Mouse (Mus musculus) hindbrain, postnatal 0 days (tissue): Measurements from ENCODE around the gene Pnp2. TPM values are rescaled to one million over a fixed set of nuclear protein-coding genes. Genes with fewer than 3 reads are reported as not detected.
A peak's percentile ranks its signal among the peaks of the same experiment; 100 is the strongest.
"Not testable (repeated sequence)": the region's sequence is repeated elsewhere in the genome, so short reads cannot be mapped to it uniquely, and the experiment has no call there.

Source experiments
- ATAC-seq: fragments of 200-750 bp; cut with Nextera tagmentation; 2 replicates; pipeline ENCODE4 v1.8.0; 2017; ENCODE audit warnings: mild to moderate bottlenecking, moderate TSS enrichment, moderate library complexity
- DNase-seq: peaks from one replicate; pipeline ENCODE4 v3.0.0-alpha.2; 2015; ENCODE audit warnings: low spot score
- H3K27ac ChIP-seq: fragments of 300-500 bp; sonication (generic); 2 replicates; pipeline ENCODE4 v1.5.1; 2014; ENCODE audit warnings: mild to moderate bottlenecking
- H3K27me3 ChIP-seq: fragments of 300-500 bp; sonication (generic); 2 replicates; pipeline ENCODE4 v1.6.1; 2014; ENCODE audit warnings: low read length, mixed read lengths; ENCODE audit not compliant: insufficient read depth
- H3K36me3 ChIP-seq: fragments of 300-500 bp; sonication (generic); 2 replicates; pipeline ENCODE4 v1.6.1; 2014; ENCODE audit warnings: low read length, mixed read lengths; ENCODE audit not compliant: insufficient read depth
- H3K4me1 ChIP-seq: fragments of 300-500 bp; sonication (generic); 2 replicates; pipeline ENCODE4 v1.6.1; 2014; ENCODE audit warnings: antibody characterized with exemption, low read length, mixed read lengths; ENCODE audit not compliant: insufficient read depth
- H3K4me2 ChIP-seq: fragments of 300-500 bp; sonication (generic); 2 replicates; pipeline ENCODE4 v1.6.1; 2014; ENCODE audit warnings: low read depth, mild to moderate bottlenecking, low read length, moderate library complexity, mixed read lengths
- H3K4me3 ChIP-seq: fragments of 300-500 bp; sonication (generic); 2 replicates; pipeline ENCODE4 v1.5.1; 2014; ENCODE audit warnings: low read length
- H3K9ac ChIP-seq: fragments of 300-500 bp; sonication (generic); replicated peaks from 2 replicates; pipeline ENCODE4 v1.6.1; 2014; ENCODE audit warnings: mild to moderate bottlenecking, low read length, moderate library complexity, mixed read lengths
- H3K9me3 ChIP-seq: fragments of 300-500 bp; sonication (generic); 2 replicates; pipeline ENCODE4 v1.6.1; 2016; ENCODE audit warnings: low read length, mixed read lengths
- CTCF ChIP-seq: IDR thresholded peaks from 2 replicates; pipeline ENCODE4 v1.5.1; 2016; ENCODE audit warnings: antibody characterized with exemption, control low read depth, low read depth
- WGBS: fragments of 180-500 bp; shearing (Covaris S2); extraction: QIAGEN DNeasy Blood & Tissue Kit; methylation state at CpG from one replicate; pipeline ENCODE4 v1.1.7; 2014; 5-methylcytosine and 5-hydroxymethylcytosine counted together
- polyA plus RNA-seq: library from polyadenylated mRNA; unstranded; fragments of >200 nt; fragmentation: Nextera tagmentation; extraction: Ambion mirVana; gene quantifications from 2 replicates; pipeline ENCODE4 v1.2.1, GENCODE M21; 2015
- total RNA-seq: library from RNA; depleted of rRNA; stranded (reverse); fragments of >200 nt; gene quantifications from 2 replicates; pipeline ENCODE4 v1.2.3, GENCODE M21; 2014

Gene Pnp2
- total and polyA plus RNA-seq, 2 experiments from 2014 or later = 1.3 TPM; not detected in 1

DNA sequence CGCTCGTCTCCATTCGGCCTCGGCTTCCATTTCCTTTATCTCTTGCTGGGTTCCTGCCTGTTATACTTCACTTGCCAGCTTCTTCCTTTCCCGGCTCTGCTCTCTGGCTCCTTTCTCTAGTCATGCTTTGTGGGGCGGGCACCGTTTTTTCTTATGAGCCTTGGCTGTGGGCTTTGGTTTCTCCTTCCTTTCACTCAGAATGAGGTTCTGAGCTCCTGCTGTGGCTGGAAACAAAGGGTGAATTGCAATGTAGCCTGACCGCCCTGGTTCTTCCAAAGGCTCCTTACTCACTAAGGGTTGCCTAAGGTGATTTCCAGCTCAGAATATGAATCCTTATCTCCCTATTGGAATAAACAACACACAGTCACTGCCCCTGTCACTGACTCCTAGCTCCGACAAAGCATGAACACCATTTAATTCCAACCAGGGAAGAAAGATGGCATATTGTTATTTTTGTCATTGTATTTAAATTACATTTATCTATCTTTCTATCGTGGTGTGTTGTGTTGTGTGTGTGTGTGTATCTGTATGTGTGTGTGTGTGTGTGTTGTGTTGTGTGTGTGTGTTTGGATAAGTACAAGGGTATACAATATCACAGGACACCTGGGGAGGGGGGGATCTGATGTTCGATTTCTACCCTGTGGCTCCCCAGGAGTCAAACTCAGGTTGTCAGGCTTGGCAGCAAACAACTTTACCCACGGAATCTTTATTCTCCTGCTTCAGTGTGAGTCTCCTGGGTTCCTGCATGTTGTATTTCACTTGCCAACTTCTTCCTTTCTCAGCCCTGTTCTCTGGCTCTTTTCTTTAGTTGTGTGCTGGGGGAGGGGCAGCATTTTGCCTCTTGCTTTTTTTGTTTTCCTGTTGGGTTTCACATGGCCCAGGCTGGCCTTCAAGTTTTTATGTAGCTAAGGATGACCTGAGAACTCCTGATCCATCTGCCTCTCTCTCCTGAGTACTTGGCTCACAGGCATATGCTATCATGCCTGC is 14.1 kb downstream of the Pnp2 start:
- no peaks in the 10 kb centered on the region for H3K9me3 ChIP-seq
- H3K27me3 ChIP-seq = no peaks in the 10 kb centered on the region
- no peak for TF ChIP-seq CTCF
- no peak overlapping the region for H3K9ac ChIP-seq
- H3K4me2 ChIP-seq = peak overlapping the region; percentile 22; the same call in 1 of the 2 replicates
- WGBS = 12% methylated on average over 12 of the region's 12 CpGs
- DNase-seq = peak; percentile 66
- peaks cover 3% of the 10 kb centered on the region; the same call in 1 of the 2 replicates for H3K4me1 ChIP-seq
- H3K36me3 ChIP-seq = no peaks in the 10 kb centered on the region
- H3K4me3 ChIP-seq = no peak overlapping the region
- ATAC-seq = peak; percentile 78; the same call in 1 of the 2 replicates
- peak overlapping the region; percentile 59; the same call in 1 of the 2 replicates for H3K27ac ChIP-seq

- ATAC-seq (no peak), DNase-seq (no peak)
- H3K4me1 ChIP-seq = peaks cover 3% of the 10 kb centered on the region; the same call in 1 of the 2 replicates
- WGBS = 86% methylated on average over 1 of the region's 1 CpGs
- H3K4me2 ChIP-seq = no peak overlapping the region
- no peak overlapping the region for H3K4me3 ChIP-seq
- H3K27me3 ChIP-seq = no peaks in the 10 kb centered on the region
- H3K36me3 ChIP-seq = no peaks in the 10 kb centered on the region
- H3K27ac ChIP-seq = no peak overlapping the region
- TF ChIP-seq CTCF = no peak
- no peak overlapping the region for H3K9ac ChIP-seq
- H3K9me3 ChIP-seq = no peaks in the 10 kb centered on the region
Measured at GRCm38 (mm10) chr14:50970822-50971221, 15.0 kb downstream of the Pnp2 start.

DNA sequence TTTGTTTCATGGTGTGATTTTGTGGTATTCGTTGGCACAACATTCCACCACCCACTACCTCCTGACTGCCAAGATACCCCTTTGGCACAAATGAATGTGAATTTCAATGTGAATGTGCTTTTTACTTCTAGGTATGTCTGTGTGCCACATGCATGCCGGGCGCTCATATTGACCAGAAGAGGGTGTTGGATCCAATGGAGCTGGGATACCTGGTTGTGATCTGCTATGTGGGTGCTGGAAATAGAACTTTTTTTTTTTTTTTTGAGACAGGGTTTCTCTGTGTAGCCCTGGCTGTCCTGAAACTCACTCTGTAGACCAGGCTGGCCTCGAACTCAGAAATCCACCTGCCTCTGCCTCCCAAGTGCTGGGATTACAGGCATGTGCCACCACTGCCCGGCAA is 17.3 kb downstream of the Pnp2 start:
- H3K27ac ChIP-seq, H3K9me3 ChIP-seq, H3K4me3 ChIP-seq, H3K4me2 ChIP-seq, H3K4me1 ChIP-seq, H3K36me3 ChIP-seq, ATAC-seq, H3K9ac ChIP-seq, DNase-seq, H3K27me3 ChIP-seq: not testable (repeated sequence)
- WGBS = 92% methylated on average over 5 of the region's 5 CpGs

DNA sequence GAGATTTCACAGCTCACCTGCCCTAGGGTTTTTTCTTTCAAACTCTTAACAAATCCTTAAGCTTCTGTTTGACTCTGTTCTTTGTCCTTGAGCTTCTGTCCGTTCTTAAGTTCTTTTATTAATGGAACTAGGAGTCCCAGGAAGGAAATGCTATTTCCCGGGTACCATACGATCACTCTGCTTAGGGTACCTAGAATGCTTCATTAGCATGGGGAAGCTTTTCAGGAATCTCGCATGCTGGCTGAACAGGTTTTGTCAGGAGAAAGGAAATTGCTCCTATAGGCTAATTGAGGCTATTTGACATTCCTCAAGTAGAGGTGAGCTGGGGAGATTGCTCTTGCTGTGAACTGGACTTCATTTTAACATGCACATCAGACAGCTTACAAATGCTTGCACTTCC is 17.9 kb downstream of the Pnp2 start:
- Histone ChIP-seq H3K27me3 (no peaks in the 10 kb centered on the region), H3K9ac (no peak overlapping the region), H3K4me3 (no peak overlapping the region), H3K4me1 (peaks cover 3% of the 10 kb centered on the region; the same call in 1 of the 2 replicates), H3K36me3 (no peaks in the 10 kb centered on the region), H3K27ac (no peak overlapping the region), H3K9me3 (no peaks in the 10 kb centered on the region), H3K4me2 (no peak overlapping the region)
- no peak for TF ChIP-seq CTCF
- WGBS = 60% methylated on average over 4 of the region's 4 CpGs
- ATAC-seq = no peak
- no peak for DNase-seq

DNA sequence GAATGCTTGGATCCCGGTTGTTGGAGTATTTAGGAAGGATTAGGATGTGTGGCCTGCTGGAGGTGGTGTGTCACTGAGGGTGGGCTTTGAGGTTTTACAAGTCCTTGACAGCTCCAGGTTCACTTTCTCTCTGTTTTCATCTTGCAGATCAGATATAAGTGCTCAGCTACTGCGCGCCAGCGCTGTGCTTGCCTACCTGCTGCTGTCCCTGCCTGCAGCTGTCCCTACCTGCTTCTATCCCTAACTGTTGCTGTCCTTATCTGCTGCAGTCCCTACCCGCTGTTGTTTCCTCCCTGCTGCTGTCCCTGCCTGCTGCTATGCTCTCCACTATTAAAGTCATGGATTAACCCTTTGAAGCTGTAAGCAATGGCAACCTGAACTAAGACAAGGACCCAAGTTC is 19.2 kb downstream of the Pnp2 start:
- Histone ChIP-seq H3K36me3 (no peaks in the 10 kb centered on the region), H3K9me3 (no peaks in the 10 kb centered on the region), H3K27ac (no peak overlapping the region), H3K4me2 (no peak overlapping the region), H3K4me3 (no peak overlapping the region), H3K27me3 (no peaks in the 10 kb centered on the region), H3K9ac (no peak overlapping the region), H3K4me1 (no peaks in the 10 kb centered on the region)
- no peak for ATAC-seq
- no peak for DNase-seq
- no peak for TF ChIP-seq CTCF
- WGBS = 65% methylated on average over 5 of the region's 5 CpGs

- H3K9ac ChIP-seq = no peak overlapping the region
- DNase-seq = peak; percentile 18
- H3K4me2 ChIP-seq = 0 out of 2 replicates have a peak overlapping the region, but pooled peaks have one; percentile 1
Measured at GRCm38 (mm10) chr14:50976674-50977073, 20.9 kb downstream of the Pnp2 start.

GRCm38 (mm10) chr14:50978451-50978850 is 22.7 kb downstream of the Pnp2 start:
- WGBS = 92% methylated on average over 6 of the region's 6 CpGs
- H3K4me3 ChIP-seq, ATAC-seq, H3K27ac ChIP-seq, H3K4me2 ChIP-seq, H3K9me3 ChIP-seq, H3K9ac ChIP-seq, H3K36me3 ChIP-seq, H3K4me1 ChIP-seq, DNase-seq, H3K27me3 ChIP-seq: not testable (repeated sequence)

More at GRCm38 (mm10) chr14:50976674-50977073, 20.9 kb downstream of the Pnp2 start:
- Histone ChIP-seq H3K27me3 (no peaks in the 10 kb centered on the region), H3K9me3 (no peaks in the 10 kb centered on the region), H3K36me3 (no peaks in the 10 kb centered on the region), H3K4me1 (no peaks in the 10 kb centered on the region), H3K4me3 (no peak overlapping the region), H3K27ac (no peak overlapping the region)
- WGBS = 14% methylated on average over 9 of the region's 9 CpGs
- ATAC-seq = peak; percentile 49; the same call in 1 of the 2 replicates
- TF ChIP-seq CTCF = 0 out of 2 replicates have a peak, but pooled peaks have one; percentile 19
